Comparison of ENCODE assay signal across 18 mouse cellular contexts in genomic region chr10:31993205-31993604, GRCm38 (mm10).
DNase-seq lines count a peak whose midpoint lies in the region; ATAC-seq and TF ChIP-seq lines count a peak whose summit lies in the region.
"Had no signal": no experiment of that assay in that cellular context is flagged by ENCODE, and none has a peak within 500 bp of the region (broad histone marks: within the 10 kb centered on the region; RNA-seq: fewer than 3 reads in every experiment).

No protein-coding gene starts in this region.

- H3K27ac ChIP-seq in heart, embryonic 13.5 days (replicated peaks) = peak overlapping the region; percentile 21; the same call in 1 of the 2 replicates
- no peak overlapping the region for H3K27ac ChIP-seq in lung, postnatal 0 days (ENCODE audit: low read length)
- H3K27ac ChIP-seq: limb, embryonic 12.5 days; liver, embryonic 13.5 days; stomach, embryonic 15.5 days had no signal

- no peaks in the 10 kb centered on the region for H3K36me3 ChIP-seq in heart, embryonic 13.5 days
- no peaks in the 10 kb centered on the region for H3K36me3 ChIP-seq in lung, postnatal 0 days (ENCODE audit: insufficient read depth, low read length)
- H3K36me3 ChIP-seq: limb, embryonic 12.5 days; liver, embryonic 13.5 days; stomach, embryonic 15.5 days had no signal

- WGBS in heart, embryonic 13.5 days = 56% methylated on average over 1 of the region's 1 CpGs
- WGBS in lung, postnatal 0 days = 37% methylated on average over 1 of the region's 1 CpGs

- no peak for DNase-seq in heart, adult 8-10 months (ENCODE audit: low spot score)
- peak; percentile 1 for DNase-seq in retina, adult 2 months (ENCODE audit: low read depth, low spot score)
- DNase-seq in retina, embryonic 14.5 days (ENCODE audit: low spot score) = no peak
- peak; percentile 62 for DNase-seq in lung, postnatal 0 days (ENCODE audit: low spot score)
- DNase-seq in adrenal gland, adult 2 months = no peak
- DNase-seq in T-cell, adult 2 months (ENCODE audit: low spot score) = no peak
- DNase-seq: cerebellum, postnatal 25 days; gastrocnemius, postnatal 36 days; heart, postnatal 14 days; kidney, adult 8-10 months; kidney, postnatal 25 days; layer of hippocampus, adult 9-11 months; liver, embryonic 13.5 days; thymus, adult 2 months had no signal

- H3K27me3 ChIP-seq in heart, embryonic 13.5 days (replicated peaks) = no peaks in the 10 kb centered on the region
- no peaks in the 10 kb centered on the region for H3K27me3 ChIP-seq in lung, postnatal 0 days (replicated peaks; ENCODE audit: insufficient read depth, low read length)
- H3K27me3 ChIP-seq: limb, embryonic 12.5 days; liver, embryonic 13.5 days; stomach, embryonic 15.5 days had no signal

- TF ChIP-seq CTCF in lung, postnatal 0 days (IDR thresholded peaks at IDR 0.05) = no peak

- TF ChIP-seq EP300 in lung, postnatal 0 days (IDR thresholded peaks at IDR 0.05) = peak; percentile 91

- no peaks in the 10 kb centered on the region for H3K4me1 ChIP-seq in heart, embryonic 13.5 days
- H3K4me1 ChIP-seq in lung, postnatal 0 days (ENCODE audit: insufficient read depth, low read depth, low read length) = no peaks in the 10 kb centered on the region
- H3K4me1 ChIP-seq: limb, embryonic 12.5 days; liver, embryonic 13.5 days; stomach, embryonic 15.5 days had no signal

- H3K4me3 ChIP-seq in heart, embryonic 13.5 days = no peak overlapping the region
- no peak overlapping the region for H3K4me3 ChIP-seq in lung, postnatal 0 days (ENCODE audit: low read depth, low read length)
- H3K4me3 ChIP-seq: limb, embryonic 12.5 days; liver, embryonic 13.5 days; stomach, embryonic 15.5 days had no signal

- no peak overlapping the region for H3K4me2 ChIP-seq in heart, embryonic 13.5 days
- H3K4me2 ChIP-seq in lung, postnatal 0 days (replicated peaks; ENCODE audit: low read depth, low read length) = no peak overlapping the region
- H3K4me2 ChIP-seq: limb, embryonic 12.5 days; liver, embryonic 13.5 days; stomach, embryonic 15.5 days had no signal

- no peaks in the 10 kb centered on the region for H3K9me3 ChIP-seq in heart, embryonic 13.5 days
- no peaks in the 10 kb centered on the region for H3K9me3 ChIP-seq in lung, postnatal 0 days (ENCODE audit: low read length)
- H3K9me3 ChIP-seq: limb, embryonic 12.5 days; liver, embryonic 13.5 days; stomach, embryonic 15.5 days had no signal

- no peak overlapping the region for H3K9ac ChIP-seq in heart, embryonic 13.5 days
- no peak overlapping the region for H3K9ac ChIP-seq in lung, postnatal 0 days (replicated peaks; ENCODE audit: low read depth)
- H3K9ac ChIP-seq: limb, embryonic 12.5 days; liver, embryonic 13.5 days; stomach, embryonic 15.5 days had no signal

- ATAC-seq in heart, embryonic 13.5 days (ENCODE audit: extremely low read depth, insufficient number of reproducible peaks, low FRiP score, low TSS enrichment) = no peak
- ATAC-seq in lung, postnatal 0 days = peak; percentile 87
- ATAC-seq: midbrain, embryonic 16.5 days had no signal

Comparison
In these comparisons a context has a peak if more than half of its experiments do, and no peak if none do; other contexts are left out.
1. DNase-seq: peak in retina, adult 2 months (single experiment) and lung, postnatal 0 days (single experiment); none in heart, adult 8-10 months (single experiment), retina, embryonic 14.5 days (single experiment), adrenal gland, adult 2 months (single experiment) and T-cell, adult 2 months (single experiment).